Comparison of ENCODE assay signal across 8 mouse cellular contexts in the genomic region with DNA sequence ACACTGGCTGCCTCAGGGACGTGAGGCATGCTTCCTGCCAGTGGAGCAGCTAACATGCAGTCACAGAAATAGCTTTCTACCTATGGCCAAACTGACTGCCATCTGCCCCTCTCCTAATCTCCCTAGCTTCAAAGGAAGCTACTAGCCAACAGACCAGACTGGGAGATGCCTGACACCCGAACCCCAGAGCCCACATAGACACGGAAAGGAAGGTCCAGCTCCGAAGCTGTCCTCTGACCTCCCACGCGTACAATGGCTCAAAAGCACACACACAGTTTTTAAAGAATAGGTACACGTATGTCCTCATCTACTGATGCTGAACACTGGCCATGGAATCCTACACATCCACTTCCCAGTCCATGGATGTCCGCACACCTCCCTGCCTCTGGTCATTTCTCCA. TPM values are rescaled to one million over a fixed set of nuclear protein-coding genes. Genes with fewer than 3 reads are reported as not detected.
DNase-seq lines count a peak whose midpoint lies in the region; ATAC-seq and TF ChIP-seq lines count a peak whose summit lies in the region.

No protein-coding gene starts in this region.

- TF ChIP-seq CTCF in cerebellum, adult 2 months (IDR thresholded peaks at IDR 0.05; ENCODE audit: borderline replicate concordance, insufficient read depth, low read depth, low read length), result no peak
- no peak for TF ChIP-seq CTCF in embryonic fibroblast, embryonic 13.5 days (IDR thresholded peaks at IDR 0.05; ENCODE audit: borderline replicate concordance, insufficient read depth, low read length)
- TF ChIP-seq CTCF in liver, embryonic 14.5 days (IDR thresholded peaks at IDR 0.05; ENCODE audit: low read depth), result no peak

- H3K9me3 ChIP-seq in kidney, embryonic 15.5 days (replicated peaks), result no peaks in the 10 kb centered on the region
- H3K9me3 ChIP-seq in liver, embryonic 14.5 days (ENCODE audit: control insufficient read depth, low read length), result no peaks in the 10 kb centered on the region

- peak; percentile 20; the same call in 1 of the 2 replicates for TF ChIP-seq POLR2A in cerebellum, adult 2 months (IDR thresholded peaks at IDR 0.05; ENCODE audit: borderline replicate concordance, insufficient read depth, low read length)
- TF ChIP-seq POLR2A in embryonic fibroblast, embryonic 13.5 days (IDR thresholded peaks at IDR 0.05; ENCODE audit: low read depth, low read length), result no peak

- no peak overlapping the region for H3K27ac ChIP-seq in kidney, embryonic 15.5 days
- H3K27ac ChIP-seq in cerebellum, adult 2 months (ENCODE audit: insufficient read depth, low read length), result peak overlapping the region; percentile 89
- no peak overlapping the region for H3K27ac ChIP-seq in embryonic fibroblast, embryonic 13.5 days (ENCODE audit: insufficient read depth, low read length)
- no peak overlapping the region for H3K27ac ChIP-seq in liver, embryonic 14.5 days

- H3K9ac ChIP-seq in kidney, embryonic 15.5 days, result no peak overlapping the region
- no peak overlapping the region for H3K9ac ChIP-seq in liver, embryonic 14.5 days (replicated peaks)

- peak overlapping the region; percentile 75 for H3K4me2 ChIP-seq in kidney, embryonic 15.5 days
- peak overlapping the region; percentile 87 for H3K4me2 ChIP-seq in liver, embryonic 14.5 days (ENCODE audit: low read depth)

- no peaks in the 10 kb centered on the region for H3K27me3 ChIP-seq in kidney, embryonic 15.5 days
- H3K27me3 ChIP-seq in cerebellum, adult 2 months (ENCODE audit: control insufficient read depth, insufficient read depth, low read length), result no peaks in the 10 kb centered on the region
- no peaks in the 10 kb centered on the region for H3K27me3 ChIP-seq in liver, embryonic 14.5 days (ENCODE audit: control insufficient read depth, insufficient read depth, low read length)

- DNase-seq in kidney, adult 9 months, result no peak
- DNase-seq in cerebellum, adult 2 months, result peak; percentile 55 to 77
- DNase-seq in liver, embryonic 14.5 days (ENCODE audit: low read depth in 3 of 3, low spot score in 3 of 3), result no peak
- no peak for DNase-seq in T-cell, adult 2 months (ENCODE audit: low spot score)
- DNase-seq in thymus, postnatal 14 days, result no peak

- peaks cover 57% of the 10 kb centered on the region for H3K4me1 ChIP-seq in kidney, embryonic 15.5 days
- peaks cover 7% of the 10 kb centered on the region; the same call in 1 of the 2 replicates for H3K4me1 ChIP-seq in cerebellum, adult 2 months (ENCODE audit: control insufficient read depth, insufficient read depth, low read length)
- peaks cover 9% of the 10 kb centered on the region; the same call in 1 of the 2 replicates for H3K4me1 ChIP-seq in embryonic fibroblast, embryonic 13.5 days (ENCODE audit: control insufficient read depth, insufficient read depth, low read length)
- peaks cover 0 to 15% of the 10 kb centered on the region in 2 experiments; a peak in 3 of 4 replicates for H3K4me1 ChIP-seq in liver, embryonic 14.5 days (replicated peaks; ENCODE audit: control insufficient read depth in 2 of 2, insufficient read depth in 2 of 2, low read length in 1 of 2)

- TF ChIP-seq EP300 in liver, embryonic 14.5 days (IDR thresholded peaks at IDR 0.05; ENCODE audit: low read depth), result no peak

- H3K4me3 ChIP-seq in kidney, embryonic 15.5 days (replicated peaks), result peak overlapping the region; percentile 67
- peak overlapping the region; percentile 74 for H3K4me3 ChIP-seq in cerebellum, adult 2 months (replicated peaks; ENCODE audit: insufficient read depth, low read depth, low read length)
- H3K4me3 ChIP-seq in embryonic fibroblast, embryonic 13.5 days (ENCODE audit: insufficient read depth, low read length), result peak overlapping the region; percentile 94
- H3K4me3 ChIP-seq in liver, embryonic 14.5 days (ENCODE audit: insufficient read depth in 1 of 2, low read depth in 2 of 2, low read length in 2 of 2), result peak overlapping the region; percentile 5 to 8; a peak in 1 of 4 replicates

- no peak for ATAC-seq in kidney, embryonic 15.5 days (replicated peaks; ENCODE audit: low FRiP score)
- no peak for ATAC-seq in liver, embryonic 14.5 days (ENCODE audit: insufficient read depth)
- ATAC-seq in erythroblast, adult 5-6 weeks (replicated peaks; ENCODE audit: low FRiP score, poor library complexity, severe bottlenecking), result no peak

- WGBS in kidney, embryonic 15.5 days, result 44% methylated on average over 8 of the region's 8 CpGs
- WGBS in cerebellum, adult 2 months, result 25% methylated on average over 8 of the region's 8 CpGs
- WGBS in liver, embryonic 14.5 days (ENCODE audit: insufficient replicate concordance), result 57% methylated on average over 8 of the region's 8 CpGs

- H3K36me3 ChIP-seq in kidney, embryonic 15.5 days, result no peaks in the 10 kb centered on the region
- no peaks in the 10 kb centered on the region for H3K36me3 ChIP-seq in liver, embryonic 14.5 days (replicated peaks; ENCODE audit: control insufficient read depth, insufficient read depth, low read depth)

RNA-seq across cellular contexts. Expression of gene Arhgap10, which starts 2.0 kb away (rescaled TPM):
- 31.1 and 34.1 TPM in 2 replicates for polyA plus RNA-seq in kidney, embryonic 15.5 days (2015; fragmentation: Nextera tagmentation; extraction: Ambion mirVana)
- 12.5 and 13.9 TPM in 2 replicates for polyA plus RNA-seq in cerebellum, adult 2 months (2012; rRNA removed)
- 32.1 and 41.4 TPM in 2 replicates for polyA plus RNA-seq in embryonic fibroblast, embryonic 13.5 days (2011; ENCODE audit: insufficient read length, low read depth, missing spikeins)
- polyA plus RNA-seq in liver, embryonic 14.5 days (2012; rRNA removed), result 3.1 and 4.6 TPM in 2 replicates
- polyA plus RNA-seq in liver, embryonic 14.5 days (2014; fragmentation: Nextera tagmentation; extraction: Ambion mirVana), result 4.6 and 6.1 TPM in 2 replicates
- total RNA-seq in erythroblast, adult 5-6 weeks (2015; ENCODE audit: low replicate concordance), result 2.1 and 2.3 TPM in 2 replicates
- 2.6 and 3.2 TPM in 2 replicates for total RNA-seq in erythroblast, adult 5-6 weeks (2017; ENCODE audit: low replicate concordance)

RNA-seq across cellular contexts. Expression of gene Prmt9, which starts 33.4 kb away (rescaled TPM):
- 19.6 and 21.1 TPM in 2 replicates for polyA plus RNA-seq in kidney, embryonic 15.5 days (2015; fragmentation: Nextera tagmentation; extraction: Ambion mirVana)
- polyA plus RNA-seq in cerebellum, adult 2 months (2012; rRNA removed), result 22.7 and 23.2 TPM in 2 replicates
- 14.4 and 14.6 TPM in 2 replicates for polyA plus RNA-seq in embryonic fibroblast, embryonic 13.5 days (2011; ENCODE audit: insufficient read length, low read depth, missing spikeins)
- 3.2 and 4.7 TPM in 2 replicates for polyA plus RNA-seq in liver, embryonic 14.5 days (2012; rRNA removed)
- polyA plus RNA-seq in liver, embryonic 14.5 days (2014; fragmentation: Nextera tagmentation; extraction: Ambion mirVana), result 8.1 and 10.0 TPM in 2 replicates
- 5.4 TPM in 2 replicates for total RNA-seq in erythroblast, adult 5-6 weeks (2015; ENCODE audit: low replicate concordance)
- 4.7 and 7.2 TPM in 2 replicates for total RNA-seq in erythroblast, adult 5-6 weeks (2017; ENCODE audit: low replicate concordance)

Comparison
In these comparisons a context has a peak if more than half of its experiments do, and no peak if none do; other contexts are left out.
1. H3K4me3 ChIP-seq: peak in every context shown above with its lines; median percentile 94 in embryonic fibroblast, embryonic 13.5 days; 74 in cerebellum, adult 2 months; 67 in kidney, embryonic 15.5 days; 6 in liver, embryonic 14.5 days.
2. DNase-seq: peak in cerebellum, adult 2 months (2 of 2); none in kidney, adult 9 months (single experiment), liver, embryonic 14.5 days (0 of 3), T-cell, adult 2 months (single experiment) and thymus, postnatal 14 days (single experiment).